Mouse (Mus musculus) lung, postnatal 0 days (tissue): ENCODE data around the gene Ifi35.

ENCODE experiments used
- CTCF ChIP-seq: IDR thresholded peaks from 2 replicates; pipeline ENCODE4 v1.5.1; 2016; ENCODE audit warnings: antibody characterized with exemption, mild to moderate bottlenecking
- EP300 ChIP-seq: IDR thresholded peaks from 2 replicates; pipeline ENCODE4 v1.6.1; 2016; ENCODE audit warnings: antibody characterized with exemption, mild to moderate bottlenecking, control low read depth

GRCm38 (mm10) chr11:101433396-101433795, 14.8 kb upstream of the Ifi35 start:
- no peak for TF ChIP-seq CTCF
- no peak for TF ChIP-seq EP300
